Mouse (Mus musculus): ENCODE data around the gene Tnip1.

- TF ChIP-seq POLR2A (IDR thresholded peaks at IDR 0.05; ENCODE audit: low read depth, low read length): peak; percentile 74
- TF ChIP-seq CTCF (IDR thresholded peaks at IDR 0.05; ENCODE audit: borderline replicate concordance, insufficient read depth, low read length): no peak
Observed at GRCm38 (mm10) chr11:54955735-54956480, 6.8 kb downstream of the Tnip1 start.
